Mouse (Mus musculus): ENCODE data around the gene Klhdc1. TPM values are rescaled to one million over a fixed set of nuclear protein-coding genes. Genes with fewer than 3 reads are reported as not detected.
A peak's percentile ranks its signal among the peaks of the same experiment; 100 is the strongest.

Gene Klhdc1
- polyA plus RNA-seq (2017; shearing (Covaris generic)): 10 to 100 TPM; 13.0 to 26.6 TPM

GRCm38 (mm10) chr12:69240876-69241275, at the start of gene Klhdc1:
Klhdc1 (plus strand) TSS chr12:69241176.
- no peak for ATAC-seq

GRCm38 (mm10) chr12:69191396-69191795, 49.6 kb upstream of the Klhdc1 start:
- no peak for ATAC-seq

- ATAC-seq: no peak
Measured at GRCm38 (mm10) chr12:69192637-69193036, 48.3 kb upstream of the Klhdc1 start.

DNA sequence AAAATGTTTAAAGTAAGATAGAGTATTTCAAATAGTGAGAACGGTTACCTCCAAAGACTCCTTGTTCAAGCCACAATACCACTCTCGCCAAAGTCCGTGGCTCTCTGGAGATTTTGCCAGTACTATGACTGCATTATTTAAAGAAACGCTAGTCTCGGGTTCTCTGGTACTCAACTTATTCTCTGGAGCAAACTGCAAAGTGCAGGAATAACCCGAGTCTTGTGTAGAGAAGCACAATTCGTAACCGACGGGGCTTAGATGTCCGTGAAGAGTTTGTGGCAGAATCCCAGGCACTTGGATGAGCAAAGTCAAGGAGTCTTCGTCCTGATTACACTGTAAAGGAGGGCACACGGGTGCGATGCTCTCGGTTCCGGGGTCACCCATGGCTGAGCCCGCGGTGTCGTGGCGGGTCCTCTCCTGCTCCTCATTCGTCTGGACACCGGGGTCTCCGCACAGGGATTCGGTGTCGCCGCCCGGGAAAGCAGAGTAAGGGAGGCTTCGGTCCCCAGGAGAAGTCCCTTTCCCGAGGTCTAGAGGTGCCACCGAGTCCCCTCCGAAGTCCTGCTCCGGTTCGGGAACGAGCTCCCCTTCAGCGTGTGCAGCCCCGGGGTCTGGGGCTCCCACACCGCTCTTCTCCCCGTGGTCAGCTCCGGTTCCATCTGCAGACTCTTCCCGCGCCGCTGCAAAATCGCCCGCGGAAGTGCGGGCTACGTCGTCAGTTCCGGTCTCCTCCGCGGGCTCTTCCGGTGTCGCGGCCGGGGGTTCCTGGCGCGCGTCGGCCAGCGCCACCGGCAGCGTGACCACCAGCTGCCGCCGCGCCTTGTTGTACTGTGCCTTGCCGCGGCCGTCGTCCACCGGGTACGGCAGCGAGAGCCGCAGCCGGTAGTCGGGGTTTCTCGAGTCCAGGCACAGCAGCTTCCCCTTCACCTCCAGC, 44.3 kb upstream of the Klhdc1 start, which contains the start of gene Gm49383:
Gm49383 (minus strand) TSS at position 661 of the 934 bp plus-strand sequence.
- ATAC-seq: peak; percentile 64

- ATAC-seq: peak; percentile 70
Measured at GRCm38 (mm10) chr12:69197378-69198163, 43.4 kb upstream of the Klhdc1 start.

GRCm38 (mm10) chr12:69198164-69198535, 42.8 kb upstream of the Klhdc1 start, which contains the start of gene Dnaaf2:
Dnaaf2 (minus strand) TSS chr12:69198429.
- peak; percentile 4 for ATAC-seq

- ATAC-seq: no peak
Measured at GRCm38 (mm10) chr12:69198985-69199384, 42.0 kb upstream of the Klhdc1 start.

- ATAC-seq: peak; percentile 23
Measured at GRCm38 (mm10) chr12:69204052-69204833, 36.7 kb upstream of the Klhdc1 start, which contains the start of gene Gm49384. Gm49384 (minus strand) TSS chr12:69204267.

DNA sequence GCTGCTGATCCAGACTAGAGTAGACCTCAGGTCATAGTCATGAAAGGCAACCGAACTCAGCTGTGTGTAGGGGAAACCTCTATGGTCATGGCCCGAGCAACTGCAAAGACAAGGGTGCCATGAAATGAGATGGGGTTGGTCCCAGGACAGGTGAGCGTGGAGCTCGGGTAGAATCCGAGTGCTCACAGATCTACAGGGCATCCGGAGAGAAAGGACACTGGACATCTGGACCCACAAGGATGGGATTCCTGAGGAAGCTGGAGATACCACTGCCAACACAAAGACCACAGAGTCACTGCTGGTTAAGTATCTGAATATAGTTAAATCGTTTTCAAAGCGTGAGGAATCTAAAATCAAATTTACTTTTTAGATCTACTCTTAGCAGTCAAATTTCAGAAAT, 33.6 kb upstream of the Klhdc1 start:
- ATAC-seq: no peak

DNA sequence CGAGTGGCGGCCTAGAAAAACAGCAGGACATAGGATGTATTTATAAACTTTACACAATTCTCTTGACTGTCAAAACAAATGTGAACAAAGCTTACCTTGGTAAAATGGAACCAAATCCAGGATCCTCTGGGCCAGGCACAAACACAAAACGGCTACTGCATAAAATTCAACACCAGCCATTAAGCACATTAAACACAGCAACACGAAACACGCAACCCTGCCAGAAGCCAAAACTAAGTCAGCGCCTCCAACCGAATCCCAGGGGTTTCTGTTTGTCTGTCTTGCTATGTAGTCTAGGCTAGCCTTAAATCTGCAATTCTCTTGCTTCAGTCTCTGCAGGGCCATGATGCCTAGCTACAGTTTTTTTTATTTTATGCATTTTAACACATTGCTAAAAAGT, 33.0 kb upstream of the Klhdc1 start:
- no peak for ATAC-seq

- no peak for ATAC-seq
Measured at GRCm38 (mm10) chr12:69208520-69208919, 32.5 kb upstream of the Klhdc1 start.

- ATAC-seq: no peak
Measured at GRCm38 (mm10) chr12:69210056-69210979, 30.7 kb upstream of the Klhdc1 start.

- no peak for ATAC-seq
Measured at GRCm38 (mm10) chr12:69211057-69211456, 29.9 kb upstream of the Klhdc1 start.

- no peak for ATAC-seq
Measured at GRCm38 (mm10) chr12:69213186-69213777, 27.7 kb upstream of the Klhdc1 start.

DNA sequence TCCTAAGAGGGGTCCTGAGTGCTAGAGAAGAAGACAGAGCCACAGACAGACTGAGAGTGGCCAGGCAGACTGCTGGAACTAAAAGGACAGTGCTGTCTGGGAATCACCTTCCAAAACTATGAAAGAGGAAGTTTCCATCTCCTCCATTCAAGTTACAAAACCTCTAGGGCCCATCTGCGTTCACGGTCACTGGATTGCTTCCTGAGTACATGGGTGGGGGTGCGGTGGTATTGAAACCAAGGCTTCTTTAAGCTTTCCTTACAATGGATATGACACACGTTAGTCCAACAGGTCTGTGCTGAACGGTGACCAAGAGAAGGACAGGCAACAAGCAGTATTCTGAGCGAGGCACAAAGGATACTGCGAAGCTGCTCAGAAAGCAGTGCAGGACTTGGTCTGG, 26.6 kb upstream of the Klhdc1 start:
- no peak for ATAC-seq

GRCm38 (mm10) chr12:69215000-69215785, 25.8 kb upstream of the Klhdc1 start:
- no peak for ATAC-seq

GRCm38 (mm10) chr12:69216587-69216986, 24.4 kb upstream of the Klhdc1 start:
- no peak for ATAC-seq

DNA sequence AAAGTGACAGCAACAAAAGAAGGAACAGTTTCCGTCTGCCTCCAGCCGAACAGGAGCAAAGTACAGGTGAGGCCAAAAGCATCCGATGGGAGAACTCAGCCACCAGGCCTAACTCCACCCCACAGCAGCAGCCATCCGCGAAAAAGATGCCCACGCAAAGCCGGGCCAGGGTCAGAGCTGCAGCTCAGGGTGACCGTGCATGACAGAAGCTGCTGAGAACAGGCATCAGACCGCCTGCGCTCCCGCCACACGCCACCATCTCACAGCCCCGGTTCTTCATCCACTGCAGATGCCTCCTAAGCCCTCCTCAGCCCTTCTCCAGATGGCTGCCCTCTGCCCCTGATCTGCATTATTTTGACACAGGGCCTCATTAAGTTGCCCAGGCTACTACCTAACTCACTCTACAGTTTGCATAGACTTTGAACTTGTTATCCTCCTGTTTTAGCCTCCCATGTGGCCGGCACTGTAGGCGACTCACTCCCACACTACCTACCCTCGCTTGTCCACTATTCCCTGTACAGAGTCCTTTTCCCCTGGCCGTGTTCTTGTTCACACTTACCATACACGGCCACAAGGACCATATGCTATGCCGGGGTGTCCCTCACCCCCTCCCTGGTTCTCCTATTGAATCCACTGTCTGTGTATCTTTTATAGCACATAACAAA, 20.2 kb upstream of the Klhdc1 start:
- no peak for ATAC-seq

GRCm38 (mm10) chr12:69227776-69228466, 13.1 kb upstream of the Klhdc1 start, which contains the start of gene Pole2:
Pole2 (minus strand) TSS chr12:69228195.
- peak; percentile 88 for ATAC-seq
